Mouse (Mus musculus) embryonic fibroblast, embryonic 13.5 days (primary cell): Measurements from ENCODE around the gene Gm48551. TPM values are rescaled to one million over a fixed set of nuclear protein-coding genes. Genes with fewer than 3 reads are reported as not detected.

Experiments
- H3K27ac ChIP-seq: 2 replicates; pipeline ENCODE4 v1.5.1; 2012; ENCODE audit warnings: low read length, control low read depth, inconsistent platforms; ENCODE audit not compliant: insufficient read depth
- H3K4me1 ChIP-seq: 2 replicates; pipeline ENCODE4 v1.6.1; 2011; ENCODE audit warnings: low read length; ENCODE audit not compliant: control insufficient read depth, insufficient read depth
- H3K4me3 ChIP-seq: 2 replicates; pipeline ENCODE4 v1.5.1; 2011; ENCODE audit warnings: mild to moderate bottlenecking, control low read depth, low read length; ENCODE audit not compliant: insufficient read depth
- CTCF ChIP-seq: IDR thresholded peaks from 2 replicates; pipeline ENCODE4 v1.5.1; 2011; ENCODE audit warnings: mild to moderate bottlenecking, control low read depth, low read length, moderate library complexity, borderline replicate concordance; ENCODE audit not compliant: insufficient read depth
- POLR2A ChIP-seq: IDR thresholded peaks from 2 replicates; pipeline ENCODE4 v1.6.1; 2011; ENCODE audit warnings: low read depth, mild to moderate bottlenecking, control low read depth, low read length, moderate library complexity
- polyA plus RNA-seq: library from polyadenylated mRNA; stranded (reverse); fragments of >200 nt; gene quantifications from 2 replicates; pipeline ENCODE4 v1.2.4, GENCODE M21; 2011; ENCODE audit warnings: low read depth; ENCODE audit not compliant: missing spikeins, insufficient read length

Gm48551 gene
- 1.4 TPM in 1 of 2 replicates, not detected in the other for polyA plus RNA-seq

DNA sequence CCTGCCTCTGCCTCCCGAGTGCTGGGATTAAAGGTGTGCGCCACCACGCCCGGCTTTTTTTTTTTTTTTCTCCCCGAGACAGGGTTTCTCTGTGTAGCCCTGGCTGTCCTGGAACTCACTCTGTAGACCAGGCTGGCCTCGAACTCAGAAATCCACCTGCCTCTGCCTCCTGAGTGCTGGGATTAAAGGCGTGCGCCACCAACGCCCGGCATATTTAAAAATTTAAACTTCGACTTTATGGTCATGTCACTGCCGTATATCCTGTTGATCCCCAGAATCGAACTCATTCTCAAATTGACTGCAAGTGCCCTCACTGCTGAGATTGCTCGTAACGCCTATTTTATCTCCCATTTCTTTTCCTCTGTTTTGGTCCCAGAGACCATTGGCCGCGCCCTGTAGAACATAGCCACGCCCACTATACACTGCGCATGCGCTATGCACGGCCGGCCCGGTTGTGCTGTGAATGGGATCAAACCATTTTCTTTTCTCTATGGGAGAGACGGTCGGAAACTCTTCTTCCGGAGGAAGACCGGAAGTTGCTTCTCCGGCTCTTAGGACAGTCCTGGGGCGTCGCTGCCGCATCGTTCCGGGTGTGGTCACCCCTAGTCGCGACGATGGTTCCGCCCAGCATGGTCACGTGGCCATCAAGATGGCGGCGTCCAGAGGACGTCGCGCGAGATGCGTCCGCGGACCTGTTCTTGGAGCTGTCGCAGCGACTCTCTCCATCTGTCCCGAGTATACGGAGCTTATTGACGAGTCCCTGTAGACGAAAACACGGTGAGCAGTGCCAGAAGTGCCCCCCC lies at the start of gene Gm48551, which contains the start of gene Dohh:
Gm48551 (plus strand) TSS at position 665 of the 803 bp plus-strand sequence.
Dohh (plus strand) TSS at position 627 of the 803 bp plus-strand sequence.
- Histone ChIP-seq H3K27ac (peak within 1 kb of the TSS; percentile 35), H3K4me3 (peak within 1 kb of the TSS; percentile 82), H3K4me1 (peaks cover 2% of the 10 kb centered on the region; the same call in 1 of the 2 replicates)
- TF ChIP-seq CTCF (no peak), POLR2A (peak; percentile 88)

DNA sequence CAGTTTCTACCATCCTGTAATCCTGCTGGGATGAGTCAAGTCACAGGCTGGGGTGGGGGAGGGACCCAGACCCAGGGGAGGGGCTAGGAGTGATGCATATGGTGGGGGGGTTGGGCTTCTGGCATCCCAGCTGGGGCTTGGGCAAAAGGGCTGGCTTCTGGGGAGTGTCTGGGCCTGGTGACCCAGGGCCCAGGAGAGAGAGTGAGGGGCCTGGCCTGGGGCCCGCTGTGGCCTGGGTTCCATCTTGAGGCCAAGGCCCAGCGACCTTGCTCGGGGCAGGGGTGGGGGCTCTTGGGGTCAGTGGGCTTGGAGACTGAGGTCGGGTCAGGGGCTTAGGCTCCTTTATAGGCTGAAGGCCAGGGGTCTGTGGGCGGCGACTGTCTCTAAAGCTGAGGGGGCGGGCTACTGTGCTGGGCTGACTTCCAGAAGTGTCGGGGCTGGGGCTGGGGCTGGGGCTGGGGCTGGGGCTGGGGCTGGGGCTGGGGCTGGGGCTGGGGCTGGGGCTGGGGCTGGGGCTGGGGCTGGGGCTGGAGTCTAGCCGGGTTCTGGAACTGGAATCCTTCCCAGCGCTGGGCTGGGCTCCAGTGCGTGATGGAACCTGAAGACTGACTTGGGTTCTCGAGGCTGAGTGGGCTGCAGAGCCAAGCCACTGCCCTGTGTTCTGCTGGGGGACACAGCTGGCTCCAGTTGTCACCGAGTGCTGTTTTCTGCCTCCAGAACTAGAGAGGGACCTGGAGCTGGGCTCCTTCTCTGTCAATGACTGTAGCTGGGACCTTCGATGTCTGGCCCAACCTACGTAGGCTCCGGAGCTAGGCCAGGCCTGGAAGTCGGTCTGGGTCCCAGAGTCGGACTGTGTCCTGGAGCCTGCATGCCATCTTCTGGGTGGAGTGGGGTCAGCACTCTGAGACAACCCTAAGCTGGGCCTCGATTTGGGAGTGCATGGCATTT lies 48.6 kb upstream of the Gm48551 start:
- no peak for TF ChIP-seq CTCF
- TF ChIP-seq POLR2A: peak; percentile 25; the same call in 1 of the 2 replicates
- Histone ChIP-seq H3K4me3 (no peak overlapping the region), H3K4me1 (peaks cover 3% of the 10 kb centered on the region; the same call in 1 of the 2 replicates), H3K27ac (peak overlapping the region; percentile 12; the same call in 1 of the 2 replicates)

GRCm38 (mm10) chr10:81336558-81336957 lies 47.7 kb upstream of the Gm48551 start:
- TF ChIP-seq POLR2A: no peak
- no peak for TF ChIP-seq CTCF
- Histone ChIP-seq H3K27ac (0 out of 2 replicates have a peak overlapping the region, but pooled peaks have one; percentile 12), H3K4me3 (no peak overlapping the region), H3K4me1 (peaks cover 6% of the 10 kb centered on the region; the same call in 1 of the 2 replicates)

- H3K4me3 ChIP-seq: no peak overlapping the region
- TF ChIP-seq POLR2A (no peak), CTCF (no peak)
- H3K27ac ChIP-seq: no peak overlapping the region
Observed at GRCm38 (mm10) chr10:81340551-81341332, 43.5 kb upstream of the Gm48551 start.

GRCm38 (mm10) chr10:81341333-81341949 lies 42.8 kb upstream of the Gm48551 start:
- Histone ChIP-seq H3K4me3 (no peak overlapping the region), H3K27ac (no peak overlapping the region), H3K4me1 (peaks cover 4% of the 10 kb centered on the region; the same call in 1 of the 2 replicates)
- TF ChIP-seq CTCF (peak; percentile 45; the same call in 1 of the 2 replicates), POLR2A (no peak)

More at GRCm38 (mm10) chr10:81340551-81341332, 43.5 kb upstream of the Gm48551 start:
- peaks cover 3% of the 10 kb centered on the region; the same call in 1 of the 2 replicates for H3K4me1 ChIP-seq

DNA sequence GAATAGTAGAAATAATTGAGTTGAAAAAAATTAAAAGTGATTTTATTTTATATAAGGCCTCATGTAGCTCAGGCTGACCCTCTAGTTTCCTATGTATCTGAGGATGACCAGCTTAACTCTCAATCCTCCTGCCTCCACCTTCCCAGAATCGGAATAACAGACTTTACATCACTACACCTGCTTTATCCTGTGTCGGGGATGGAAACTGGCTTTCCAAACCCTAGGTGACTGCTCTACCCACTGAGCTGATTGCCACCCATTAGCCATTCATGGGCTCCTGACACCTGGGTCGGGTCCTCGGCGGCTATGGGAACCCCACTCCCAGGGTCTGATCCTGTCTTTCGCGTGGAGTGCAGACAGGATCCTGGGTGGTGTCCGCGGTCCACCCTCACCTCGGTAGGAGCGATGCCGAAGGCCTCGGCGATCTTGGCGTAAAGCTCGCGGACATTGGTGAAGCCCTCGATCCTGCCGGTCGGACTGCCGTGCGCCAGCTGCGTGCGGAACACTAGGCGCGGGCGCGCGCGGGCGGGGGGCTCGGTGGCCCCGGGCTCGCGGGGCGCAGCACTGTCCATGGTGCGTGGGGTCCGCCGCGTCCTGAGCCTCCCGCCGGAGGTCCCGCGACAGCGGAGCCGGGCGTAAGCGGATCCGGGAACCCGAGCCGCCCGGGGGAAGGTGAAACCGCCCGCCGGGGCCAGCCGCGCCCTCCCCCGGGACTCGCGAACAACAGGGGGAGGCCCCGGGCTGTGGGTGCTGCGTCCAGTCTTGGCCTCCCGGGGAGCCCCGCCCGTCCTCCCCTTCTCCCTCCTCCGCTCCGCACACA lies 41.4 kb upstream of the Gm48551 start, which contains the start of gene Gipc3:
Gipc3 (minus strand) TSS at position 581 of the 820 bp plus-strand sequence.
- Histone ChIP-seq H3K4me3 (peak within 1 kb of the TSS; percentile 5), H3K27ac (no peak within 1 kb of the TSS), H3K4me1 (peaks cover 7% of the 10 kb centered on the region; the same call in 1 of the 2 replicates)
- TF ChIP-seq CTCF: no peak
- TF ChIP-seq POLR2A: no peak

- TF ChIP-seq POLR2A: no peak
- TF ChIP-seq CTCF: no peak
- Histone ChIP-seq H3K4me3 (no peak overlapping the region), H3K4me1 (peaks cover 7% of the 10 kb centered on the region; the same call in 1 of the 2 replicates), H3K27ac (no peak overlapping the region)
Observed at GRCm38 (mm10) chr10:81344421-81345161, 39.7 kb upstream of the Gm48551 start.
